Mouse (Mus musculus): ENCODE results near the gene Hist3h2a.

Hist3h2a gene

DNA sequence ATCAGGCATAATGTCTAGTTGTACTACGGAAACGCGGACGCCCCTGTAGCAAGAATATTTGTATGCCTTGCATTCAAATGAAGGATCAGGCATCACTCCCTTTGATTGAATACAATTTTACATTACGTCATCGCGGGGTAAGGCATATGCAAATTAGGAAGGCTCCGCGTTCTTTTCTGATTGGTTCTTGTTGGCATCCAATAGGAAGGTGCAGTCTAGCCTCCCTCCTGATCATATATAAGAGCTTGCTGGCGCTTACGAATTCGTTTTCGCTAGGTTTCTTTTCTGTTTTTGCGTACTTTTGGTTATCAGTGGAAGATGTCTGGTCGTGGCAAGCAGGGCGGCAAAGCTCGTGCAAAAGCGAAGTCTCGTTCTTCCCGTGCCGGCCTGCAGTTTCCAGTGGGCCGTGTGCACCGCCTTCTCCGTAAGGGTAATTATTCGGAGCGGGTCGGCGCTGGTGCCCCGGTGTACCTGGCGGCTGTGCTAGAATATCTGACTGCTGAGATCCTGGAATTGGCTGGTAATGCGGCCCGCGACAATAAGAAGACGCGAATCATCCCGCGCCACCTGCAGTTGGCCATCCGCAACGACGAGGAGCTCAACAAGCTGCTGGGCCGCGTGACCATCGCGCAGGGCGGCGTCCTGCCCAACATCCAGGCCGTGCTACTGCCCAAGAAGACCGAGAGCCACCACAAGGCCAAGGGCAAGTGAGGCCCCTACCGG lies at the start of gene Hist3h2a, which contains the start of gene Trim17:
TSS of gene Hist3h2a (plus strand) at position 266 of the 723 bp plus-strand sequence.
TSS of gene Trim17 (plus strand) at position 266 of the 723 bp plus-strand sequence.
- peak; percentile 99 for DNase-seq

GRCm38 (mm10) chr11:58904838-58905237 lies 49.6 kb upstream of the Hist3h2a start:
- peak; percentile 81 for DNase-seq

- no peak for DNase-seq
Observed at GRCm38 (mm10) chr11:58913776-58914175, 40.7 kb upstream of the Hist3h2a start.

DNA sequence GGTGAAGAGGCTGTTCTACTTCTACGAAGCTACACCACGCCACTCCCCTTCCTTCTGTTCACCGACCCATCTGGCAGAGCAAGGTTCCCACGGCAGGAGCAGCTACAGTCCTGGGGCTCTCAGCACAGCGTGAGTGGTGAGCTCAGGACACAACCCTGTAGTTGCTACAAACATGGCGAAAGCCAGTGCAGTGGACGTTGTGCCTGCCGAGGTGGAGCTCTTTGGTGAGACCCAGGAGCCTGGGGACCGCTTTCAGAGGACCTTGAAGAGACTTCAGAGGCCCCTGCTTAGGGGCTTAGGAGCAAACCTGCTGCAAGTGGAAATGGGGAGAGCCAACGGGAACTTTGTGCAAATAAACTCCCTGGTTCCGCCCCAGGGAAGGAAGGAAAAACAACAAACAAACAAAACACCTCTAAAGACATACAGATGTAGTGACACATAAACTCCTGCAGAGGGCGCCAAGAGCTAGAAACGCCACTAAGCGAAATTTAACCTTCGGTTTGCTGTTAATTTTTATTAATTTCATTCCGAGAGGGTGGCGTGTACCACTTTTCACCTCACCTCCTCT lies 39.9 kb upstream of the Hist3h2a start:
- peak; percentile 76 for DNase-seq

DNA sequence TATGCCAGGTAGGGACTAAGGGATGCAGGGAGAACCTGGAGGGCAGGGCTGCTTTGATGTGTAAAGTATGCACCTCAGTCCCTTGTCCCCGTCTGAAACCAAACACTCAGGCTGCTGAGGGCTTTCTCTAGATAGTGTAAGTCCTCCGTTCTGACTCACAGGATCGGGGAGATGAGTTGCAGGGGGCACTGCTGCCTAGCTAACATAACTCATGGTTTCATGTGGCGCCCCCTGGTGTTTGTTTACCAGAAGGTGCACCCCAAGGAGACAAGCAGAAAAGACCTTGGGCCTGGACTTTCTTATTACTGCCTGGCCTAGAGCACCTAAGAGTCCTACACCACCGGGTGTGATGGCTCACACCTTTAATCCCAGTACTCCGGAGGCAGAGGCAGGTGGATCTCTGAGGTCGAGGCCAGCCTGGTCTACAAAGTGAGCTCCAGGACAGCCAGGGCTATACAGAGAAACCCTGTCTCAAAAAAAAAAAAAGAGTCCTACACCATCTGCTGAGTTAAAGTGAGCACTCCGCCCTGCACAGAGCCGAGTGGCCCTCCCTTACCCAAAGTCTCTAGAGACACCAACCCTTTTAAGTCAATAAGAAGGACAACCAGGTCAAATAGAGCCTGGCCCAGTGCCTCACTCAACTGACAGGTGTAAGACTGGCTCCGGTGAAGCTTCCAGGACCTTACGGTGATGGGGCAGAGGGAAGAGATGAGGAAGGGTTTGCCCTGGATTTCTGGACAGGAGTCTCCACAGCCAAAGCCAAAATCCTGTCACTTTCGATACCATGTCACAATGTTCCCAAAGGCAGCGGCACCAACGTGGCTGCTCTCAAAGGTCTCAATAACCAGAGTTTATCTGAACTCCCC lies 37.4 kb upstream of the Hist3h2a start:
- peak; percentile 73 for DNase-seq

DNA sequence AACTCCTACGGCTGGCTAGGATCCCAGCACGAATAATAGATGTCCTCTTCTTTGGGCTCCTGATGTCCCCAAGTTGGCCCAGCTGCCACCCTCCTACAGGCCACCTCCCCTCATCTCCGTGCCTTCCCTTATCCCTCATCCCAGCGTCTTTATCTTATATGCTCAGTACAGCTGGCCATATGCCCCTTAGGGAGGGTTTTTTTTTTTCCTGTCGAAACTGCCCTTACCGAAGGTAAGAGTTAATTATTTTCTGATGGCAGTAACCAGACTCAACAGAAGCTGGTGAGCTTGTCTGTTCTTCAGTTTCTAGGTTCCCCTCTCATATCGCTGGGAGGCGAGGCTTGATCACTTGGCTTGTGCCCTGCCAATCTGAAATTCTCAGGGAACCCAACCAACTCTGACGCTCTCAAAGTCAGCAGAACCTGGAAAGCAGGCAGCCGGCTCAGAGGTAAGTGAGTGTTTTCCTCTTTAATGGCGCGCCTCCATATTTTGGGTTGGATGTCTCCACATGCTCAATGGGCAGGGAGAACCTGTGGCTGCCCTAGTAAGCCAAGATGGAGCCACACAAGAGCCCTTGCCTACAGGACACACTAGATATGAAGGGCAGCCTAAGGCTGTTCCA lies 36.6 kb upstream of the Hist3h2a start, which contains the start of gene Btnl10:
TSS of gene Btnl10 (plus strand) at position 164 of the 622 bp plus-strand sequence.
- DNase-seq: no peak

DNA sequence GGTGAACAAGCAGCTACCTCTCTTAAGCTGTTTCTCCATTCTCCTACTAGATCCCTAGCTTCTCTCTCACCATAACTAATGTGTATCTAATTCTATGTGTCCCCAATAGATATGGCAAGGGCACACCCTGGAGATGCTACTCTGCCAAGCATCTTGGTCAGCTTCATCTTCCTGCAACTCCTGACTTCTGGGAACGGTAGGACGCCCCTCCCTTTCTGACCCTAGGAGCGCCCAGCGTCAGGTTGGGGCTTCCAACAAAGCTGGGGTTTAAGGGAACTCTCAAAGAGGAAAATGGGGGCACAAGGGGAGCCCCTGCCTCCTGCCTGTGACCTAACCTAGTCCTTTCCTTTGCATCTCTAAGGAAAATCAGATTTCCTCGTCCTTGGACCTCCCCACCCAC lies 35.7 kb upstream of the Hist3h2a start:
- no peak for DNase-seq

GRCm38 (mm10) chr11:58922420-58922819 lies 32.1 kb upstream of the Hist3h2a start:
- no peak for DNase-seq

- no peak for DNase-seq
Observed at GRCm38 (mm10) chr11:58926651-58927050, 27.8 kb upstream of the Hist3h2a start.

- DNase-seq: no peak
Observed at GRCm38 (mm10) chr11:58927053-58927452, 27.4 kb upstream of the Hist3h2a start.

- DNase-seq: peak; percentile 82
Observed at GRCm38 (mm10) chr11:58927790-58928651, 26.5 kb upstream of the Hist3h2a start.

DNA sequence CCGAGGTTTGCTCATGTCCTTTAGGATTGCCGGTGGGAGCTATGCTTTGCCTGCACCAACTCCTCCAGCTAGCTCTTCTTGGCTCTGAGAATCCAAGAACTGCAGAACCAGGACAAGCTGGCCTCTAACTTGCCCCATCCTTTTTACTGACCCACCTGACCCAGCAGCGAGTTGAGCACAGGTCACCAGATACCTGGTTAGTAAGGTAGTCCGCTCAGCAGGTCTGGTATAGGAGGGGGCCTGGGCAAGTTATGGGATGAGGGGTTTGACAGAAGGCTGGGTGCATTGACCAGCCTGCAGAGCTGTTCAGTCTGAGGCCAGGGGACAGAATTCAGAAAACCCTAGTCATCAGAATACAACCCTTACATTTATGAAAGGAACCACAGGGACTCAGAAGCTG lies 25.4 kb upstream of the Hist3h2a start:
- DNase-seq: no peak

GRCm38 (mm10) chr11:58929641-58930040 lies 24.8 kb upstream of the Hist3h2a start:
- no peak for DNase-seq

GRCm38 (mm10) chr11:58930254-58930653 lies 24.2 kb upstream of the Hist3h2a start:
- DNase-seq: no peak

GRCm38 (mm10) chr11:58931576-58931975 lies 22.9 kb upstream of the Hist3h2a start:
- DNase-seq: no peak

GRCm38 (mm10) chr11:58937909-58938308 lies 16.6 kb upstream of the Hist3h2a start:
- DNase-seq: peak; percentile 33

DNA sequence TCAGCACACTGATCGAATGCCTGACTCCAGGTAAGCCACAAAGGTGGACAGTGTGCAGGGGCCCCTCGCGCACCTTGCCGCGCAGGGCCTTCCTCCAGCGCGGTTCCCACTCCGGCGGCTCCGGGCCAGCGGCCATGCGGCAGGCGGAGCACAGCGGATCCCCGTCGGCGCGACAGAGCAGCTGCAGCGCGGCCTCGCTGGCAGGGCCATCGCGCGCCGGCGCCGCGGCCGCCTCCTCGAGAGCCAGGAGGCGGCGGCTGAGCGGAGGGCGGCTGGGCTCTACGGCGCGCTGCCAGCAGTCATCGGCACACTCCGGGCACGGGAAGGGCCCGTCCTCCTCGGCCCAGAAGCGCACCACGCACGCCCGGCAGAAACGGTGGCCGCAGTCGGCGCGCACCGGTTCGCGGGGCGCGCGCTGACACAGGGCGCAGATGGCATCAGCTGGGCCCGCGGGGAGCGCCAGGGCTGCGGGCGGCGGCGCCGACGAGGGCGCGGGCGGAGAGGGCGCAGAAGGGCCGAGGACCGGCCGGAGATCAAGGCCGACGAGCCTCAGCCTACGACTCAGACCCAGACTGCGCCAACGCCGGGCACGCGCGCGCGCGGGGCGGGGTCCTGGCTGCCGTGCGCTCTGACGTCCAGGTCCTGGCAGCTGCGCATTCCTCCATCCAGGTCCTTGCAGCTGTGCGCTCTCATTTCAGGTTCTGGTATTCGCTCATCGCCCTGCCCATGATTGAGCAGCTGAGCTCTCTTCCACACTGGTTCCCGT lies 16.0 kb upstream of the Hist3h2a start, which contains the start of gene Rnf187:
TSS of gene Rnf187 (minus strand) at position 595 of the 766 bp plus-strand sequence.
- DNase-seq: peak; percentile 96

GRCm38 (mm10) chr11:58939088-58939439 lies 15.4 kb upstream of the Hist3h2a start:
- no peak for DNase-seq

DNA sequence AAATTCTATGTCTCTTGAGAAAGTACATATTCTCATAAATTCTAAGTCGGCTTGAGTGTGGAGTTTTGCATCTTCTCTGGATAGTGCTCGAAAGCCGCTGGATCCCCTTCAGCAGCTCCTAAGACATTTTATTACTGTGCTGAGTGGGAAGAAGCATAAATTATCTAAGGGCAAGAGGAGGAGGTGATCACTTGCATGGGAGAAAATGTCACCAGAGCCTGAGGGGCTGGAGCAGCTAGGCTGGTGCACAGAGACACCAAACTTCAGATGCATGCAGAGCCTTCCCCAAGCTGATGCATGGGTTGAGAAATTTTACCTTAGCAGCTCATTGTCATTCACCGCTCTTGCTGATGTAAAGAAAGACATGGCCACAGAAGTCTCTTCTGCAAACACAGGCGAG lies 10.3 kb upstream of the Hist3h2a start:
- no peak for DNase-seq

DNA sequence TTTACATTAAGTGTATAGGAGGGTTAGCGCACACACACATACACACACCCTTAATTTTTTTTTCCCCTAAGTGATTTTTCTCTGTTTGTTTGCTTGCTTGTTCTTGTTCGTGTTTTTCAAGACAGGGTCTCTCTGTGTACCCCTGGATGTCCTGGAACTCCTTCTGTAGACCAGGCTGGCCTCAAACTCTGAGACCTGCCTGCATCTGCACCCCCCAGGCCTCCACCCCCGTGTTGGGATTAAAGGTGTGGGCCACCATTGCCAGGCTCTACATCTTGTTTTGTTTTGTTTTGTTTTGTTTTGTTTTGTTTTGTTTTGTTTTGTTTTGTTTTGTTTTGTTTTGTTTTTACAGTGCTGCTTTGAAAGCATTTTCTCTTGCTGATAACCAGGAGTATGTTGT lies 7.2 kb upstream of the Hist3h2a start:
- no peak for DNase-seq
